Mouse (Mus musculus) mature B cell (primary cell): Measurements from ENCODE around the gene Nek4.

ENCODE experiments used
- in situ Hi-C: fragments of 300-500 bp; cut with MboI; formaldehyde crosslinking; loops from 2 replicates; pipeline ENCODE4 v1.14.3; 2019

The Nek4 gene

GRCm38 (mm10) chr14:30960366-30960765, 9.2 kb downstream of the Nek4 start:
- in situ Hi-C loops = no loop called here

DNA sequence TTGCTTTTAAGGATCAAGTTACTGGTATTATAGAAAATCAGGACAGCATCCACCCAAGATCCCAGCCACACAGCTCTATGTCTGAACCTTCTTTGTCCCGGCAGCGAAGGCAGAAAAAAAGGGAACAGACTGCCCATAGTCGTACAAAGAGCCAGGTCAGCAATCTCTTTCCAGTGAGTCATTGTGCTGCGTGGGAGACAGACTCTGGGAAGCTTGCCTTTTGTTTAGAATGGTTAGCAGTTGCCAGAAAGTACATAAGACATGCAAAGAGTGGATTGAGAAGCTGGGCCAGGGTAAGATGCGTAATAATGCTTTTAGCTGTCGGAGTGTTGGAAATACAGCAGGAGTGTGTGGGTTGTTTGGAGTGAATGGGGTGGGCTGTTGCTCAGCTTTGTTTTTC, 23.0 kb downstream of the Nek4 start:
- in situ Hi-C loops = no loop called here

GRCm38 (mm10) chr14:30976222-30976621, 25.0 kb downstream of the Nek4 start:
- in situ Hi-C loops = no loop called here

DNA sequence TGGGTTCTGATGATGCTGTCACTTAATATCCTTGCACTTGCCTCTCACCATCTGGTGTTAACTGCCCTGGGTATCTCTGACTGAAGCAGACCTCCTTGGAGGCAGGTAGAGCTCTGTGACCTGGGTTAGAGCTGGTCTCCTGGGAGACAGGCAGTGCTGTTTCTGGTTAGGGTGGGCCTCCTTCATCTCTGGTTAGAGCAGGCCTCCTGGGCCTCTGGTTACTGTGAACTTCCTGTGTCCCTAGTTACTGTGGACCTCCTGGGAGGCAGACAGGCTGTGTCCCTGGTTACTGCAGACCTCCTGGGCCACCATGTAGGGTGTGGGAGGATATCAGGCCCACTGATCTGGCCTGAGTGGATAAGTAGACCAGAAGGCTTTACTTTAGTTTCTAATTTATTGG, 45.2 kb downstream of the Nek4 start:
- in situ Hi-C loops = no loop called here

GRCm38 (mm10) chr14:31000356-31000755, 49.2 kb downstream of the Nek4 start:
- in situ Hi-C loops = no loop called here

DNA sequence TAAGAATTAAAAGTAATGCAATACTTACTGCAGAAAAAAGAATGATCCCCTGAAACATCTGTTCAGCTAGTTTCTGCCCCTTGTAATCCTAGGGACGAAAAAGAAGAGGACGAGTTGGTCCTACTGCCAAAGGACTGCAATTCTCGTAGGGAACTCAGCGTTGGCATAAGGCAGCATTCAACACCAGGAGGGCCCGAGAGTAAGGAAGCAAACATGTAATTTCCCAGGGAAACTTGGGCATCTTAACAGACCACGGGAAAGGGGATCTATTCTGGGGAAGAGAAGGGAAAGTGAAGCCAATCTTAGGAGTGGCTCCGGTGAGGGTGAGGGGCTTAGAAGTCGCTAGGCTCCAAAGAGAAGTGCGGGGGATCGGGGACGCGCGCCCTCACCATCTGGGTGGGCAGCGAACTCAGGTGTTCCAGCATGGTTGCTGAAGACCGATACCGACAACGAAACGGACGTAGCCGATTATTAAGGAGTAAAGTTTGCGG, 49.7 kb downstream of the Nek4 start:
- in situ Hi-C loops = no loop called here

DNA sequence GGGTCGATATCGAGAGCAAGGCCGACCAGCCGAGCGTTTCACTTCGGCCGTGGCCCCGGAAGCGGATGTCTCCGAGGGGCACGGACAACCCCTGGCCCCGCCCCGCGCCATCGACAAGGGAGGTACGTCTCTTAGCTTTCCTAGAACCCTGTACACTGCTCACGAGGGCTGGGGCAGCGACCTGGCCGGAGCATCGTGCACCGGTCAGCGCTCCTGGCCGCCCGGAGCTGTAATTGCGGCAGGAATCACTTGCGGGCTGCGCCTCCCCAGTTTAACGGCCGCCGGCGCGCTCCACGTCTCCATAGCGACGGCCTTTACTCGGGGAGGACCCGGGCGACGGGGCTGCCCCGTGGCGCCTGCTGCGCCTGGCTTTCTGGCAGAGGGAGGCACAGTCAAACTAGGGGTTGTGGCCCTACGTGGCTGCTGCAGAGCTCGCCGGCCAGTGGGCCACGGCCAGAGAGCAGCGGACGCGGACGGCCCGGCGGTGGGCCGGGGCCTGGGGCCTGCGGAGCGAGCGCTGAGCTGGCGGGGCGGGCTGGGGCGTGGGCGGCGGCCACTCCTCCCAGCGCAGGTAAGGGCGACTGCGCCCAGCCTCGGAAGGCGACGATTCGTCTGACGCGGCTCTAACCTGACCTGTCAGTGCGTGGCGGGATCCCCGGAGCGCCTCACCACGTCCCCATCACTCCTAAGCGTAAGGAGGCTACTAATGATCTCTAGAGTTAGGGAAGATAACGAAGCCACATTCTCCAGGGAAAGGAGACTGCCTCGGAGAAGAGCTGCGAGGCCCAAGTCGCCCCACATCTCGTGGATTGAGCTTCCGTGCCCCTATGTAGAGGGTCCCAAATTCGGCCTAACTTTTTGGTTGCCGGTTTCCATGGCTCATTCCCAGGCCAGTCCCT, 50.4 kb downstream of the Nek4 start, which contains the start of the genes Glt8d1 and Spcs1:
TSS of gene Glt8d1 (plus strand) at position 94 of the 899 bp plus-strand sequence.
TSS of gene Spcs1 (minus strand) at position 366 of the 899 bp plus-strand sequence.
- in situ Hi-C loops = no loop called here

GRCm38 (mm10) chr14:31004527-31004926, 53.4 kb downstream of the Nek4 start:
- in situ Hi-C loops = no loop called here

DNA sequence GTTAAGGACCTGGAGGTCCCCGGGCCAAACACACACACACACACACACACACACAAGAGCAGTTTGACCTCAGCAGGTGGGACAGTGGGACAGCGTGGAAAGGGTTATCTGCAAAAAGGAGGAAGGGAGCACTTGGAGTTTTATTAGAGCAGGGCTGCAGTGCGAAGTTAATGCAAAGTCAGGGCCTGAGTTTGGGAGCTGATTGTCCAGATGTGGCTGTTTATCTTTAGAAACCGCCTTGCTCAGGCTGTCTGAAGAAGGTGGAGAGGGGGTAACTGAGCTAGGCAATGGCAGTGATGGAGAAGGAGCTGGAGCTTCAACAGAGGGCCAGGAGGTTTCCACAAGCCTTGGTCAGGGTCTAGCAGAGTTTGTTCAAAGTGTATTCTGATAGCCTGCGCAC, 55.6 kb downstream of the Nek4 start:
- in situ Hi-C loops = no loop called here

GRCm38 (mm10) chr14:31011588-31011987, 60.4 kb downstream of the Nek4 start:
- in situ Hi-C loops = no loop called here

DNA sequence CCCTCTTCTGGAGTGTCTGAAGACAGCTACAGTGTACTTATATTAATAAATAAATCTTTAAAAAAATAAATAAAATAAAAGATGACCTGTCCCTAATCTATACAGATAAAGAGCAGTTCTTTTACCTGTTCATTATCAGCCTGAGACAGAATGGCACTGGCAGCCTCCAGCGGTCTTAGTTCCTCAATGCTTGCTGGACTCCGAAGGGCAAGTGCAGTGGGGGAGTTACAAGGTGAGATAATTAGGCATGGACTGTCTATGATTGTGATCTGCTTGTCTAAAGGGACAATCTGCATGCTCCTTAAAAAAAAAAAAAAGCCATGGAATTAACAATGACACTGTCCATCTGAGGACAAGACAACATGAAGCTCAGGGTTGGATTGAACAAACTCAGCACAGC, 62.8 kb downstream of the Nek4 start:
- in situ Hi-C loops = no loop called here

- in situ Hi-C loops = no loop called here
Observed at GRCm38 (mm10) chr14:31016063-31016462, 64.9 kb downstream of the Nek4 start.

GRCm38 (mm10) chr14:31017854-31018253, 66.7 kb downstream of the Nek4 start:
- in situ Hi-C loops = no loop called here

DNA sequence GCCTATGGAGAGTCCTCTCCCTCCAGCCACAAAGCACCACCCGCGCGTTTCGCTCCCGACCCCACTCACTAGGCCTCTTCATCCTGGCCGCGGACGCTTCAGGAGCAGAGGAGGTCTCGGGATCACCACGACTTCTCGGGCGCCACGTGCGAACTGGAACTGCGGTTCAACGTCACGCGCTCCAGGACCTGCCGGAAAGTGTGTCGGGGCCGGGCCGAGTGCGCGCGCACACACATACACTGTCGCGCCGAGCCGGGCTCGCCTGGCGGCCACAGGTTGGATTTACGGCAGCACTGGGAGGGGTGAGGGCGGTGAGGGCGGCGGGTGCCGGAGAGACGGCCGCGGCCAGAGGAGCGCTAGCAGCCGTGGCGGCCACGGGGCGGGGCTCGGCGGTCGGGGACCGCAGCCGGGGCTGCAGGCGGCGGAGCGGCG, 67.7 kb downstream of the Nek4 start, which contains the start of the genes Pbrm1 and Gnl3:
TSS of gene Pbrm1 (plus strand) at position 279 of the 432 bp plus-strand sequence.
TSS of gene Gnl3 (minus strand) at position 293 of the 432 bp plus-strand sequence.
- in situ Hi-C loops = no loop called here

- in situ Hi-C loops = no loop called here
Observed at GRCm38 (mm10) chr14:31019331-31020205, 68.4 kb downstream of the Nek4 start.

GRCm38 (mm10) chr14:31022579-31022978, 71.4 kb downstream of the Nek4 start:
- in situ Hi-C loops = no loop called here

GRCm38 (mm10) chr14:31025785-31026184, 74.6 kb downstream of the Nek4 start:
- in situ Hi-C loops = no loop called here
